Mouse (Mus musculus) stomach, embryonic 15.5 days (tissue): ENCODE measurements at regions not wholly inside any gene's neighbourhood (a gene's known extent, or its start where the extent isn't known, plus 50 kb on each side); places are given as distances from the start of the nearest gene placed in this dataset.

Experiments used
- ATAC-seq: fragments of 200-750 bp; cut with Nextera tagmentation; 2 replicates; pipeline ENCODE4 v1.8.0; 2017; ENCODE audit warnings: low read depth, moderate number of reproducible peaks, moderate TSS enrichment; ENCODE audit not compliant: insufficient read depth, low FRiP score
- H3K27ac ChIP-seq: fragments of 300-500 bp; sonication (generic); 2 replicates; pipeline ENCODE4 v1.5.1; 2015; ENCODE audit warnings: mild to moderate bottlenecking, inconsistent platforms
- H3K27me3 ChIP-seq: fragments of 300-500 bp; sonication (generic); replicated peaks from 2 replicates; pipeline ENCODE4 v1.6.1; 2015; ENCODE audit warnings: inconsistent platforms
- H3K36me3 ChIP-seq: fragments of 300-500 bp; sonication (generic); 2 replicates; pipeline ENCODE4 v1.6.1; 2015; ENCODE audit warnings: inconsistent platforms
- H3K4me1 ChIP-seq: fragments of 300-500 bp; sonication (generic); 2 replicates; pipeline ENCODE4 v1.6.1; 2015; ENCODE audit warnings: inconsistent platforms
- H3K4me2 ChIP-seq: fragments of 300-500 bp; sonication (generic); 2 replicates; pipeline ENCODE4 v1.6.1; 2015; ENCODE audit warnings: mild to moderate bottlenecking, inconsistent platforms
- H3K4me3 ChIP-seq: fragments of 300-500 bp; sonication (generic); replicated peaks from 2 replicates; pipeline ENCODE4 v1.5.1; 2015; ENCODE audit warnings: inconsistent platforms
- H3K9ac ChIP-seq: fragments of 300-500 bp; sonication (generic); 2 replicates; pipeline ENCODE4 v1.6.1; 2015; ENCODE audit warnings: inconsistent platforms
- H3K9me3 ChIP-seq: fragments of 300-500 bp; sonication (generic); 2 replicates; pipeline ENCODE4 v1.6.1; 2016; ENCODE audit warnings: inconsistent platforms
- WGBS: fragments of 180-500 bp; shearing (Covaris S2); methylation state at CpG from one replicate; pipeline ENCODE4 v1.1.7; 2015; 5-methylcytosine and 5-hydroxymethylcytosine counted together

DNA sequence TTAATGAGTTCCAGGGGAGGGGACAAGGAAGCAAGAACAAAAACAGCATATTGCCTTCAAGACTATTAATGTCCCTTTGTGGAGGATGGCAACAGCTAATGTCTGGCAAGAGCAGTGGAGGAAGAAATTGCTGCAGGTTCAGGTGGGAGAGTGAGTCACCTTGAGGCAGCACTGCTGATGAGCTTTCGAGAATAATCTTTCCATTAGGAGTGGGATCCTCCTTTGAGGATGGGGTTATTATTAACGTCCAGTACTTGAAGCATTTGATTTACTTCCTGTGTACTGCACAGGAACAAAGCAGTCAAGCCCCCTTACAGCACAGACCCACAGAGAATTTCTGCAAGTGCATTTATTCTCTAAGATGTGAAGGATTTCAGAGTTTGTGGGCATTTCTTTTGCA is 671.2 kb upstream of the Stxbp6 start:
- H3K9me3 ChIP-seq = no peaks in the 10 kb centered on the region
- ATAC-seq = no peak
- no peak overlapping the region for H3K27ac ChIP-seq
- H3K4me1 ChIP-seq = no peaks in the 10 kb centered on the region
- no peaks in the 10 kb centered on the region for H3K27me3 ChIP-seq
- no peak overlapping the region for H3K9ac ChIP-seq
- 43% methylated on average over 2 of the region's 2 CpGs for WGBS
- H3K4me2 ChIP-seq = no peak overlapping the region
- no peak overlapping the region for H3K4me3 ChIP-seq
- no peaks in the 10 kb centered on the region for H3K36me3 ChIP-seq

DNA sequence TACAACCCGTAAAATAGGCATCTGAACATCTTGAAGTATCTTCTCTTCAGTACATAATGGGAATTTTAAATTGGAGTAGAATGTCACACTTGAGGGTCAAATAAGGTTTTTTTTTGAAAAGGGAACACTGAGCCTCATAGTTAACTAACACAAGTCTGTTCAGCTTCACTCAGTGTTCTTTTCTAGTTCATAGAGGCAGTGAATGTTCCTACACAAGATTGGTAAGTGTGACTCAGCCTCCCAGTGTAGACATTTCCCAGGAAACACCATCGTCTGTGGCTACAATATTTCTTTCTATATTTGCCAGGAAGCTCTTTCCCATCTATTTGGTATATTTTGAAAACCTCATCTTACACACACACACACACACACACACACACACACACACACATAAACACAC is 670.1 kb upstream of the Stxbp6 start:
- H3K36me3 ChIP-seq = no peaks in the 10 kb centered on the region
- no peak for ATAC-seq

DNA sequence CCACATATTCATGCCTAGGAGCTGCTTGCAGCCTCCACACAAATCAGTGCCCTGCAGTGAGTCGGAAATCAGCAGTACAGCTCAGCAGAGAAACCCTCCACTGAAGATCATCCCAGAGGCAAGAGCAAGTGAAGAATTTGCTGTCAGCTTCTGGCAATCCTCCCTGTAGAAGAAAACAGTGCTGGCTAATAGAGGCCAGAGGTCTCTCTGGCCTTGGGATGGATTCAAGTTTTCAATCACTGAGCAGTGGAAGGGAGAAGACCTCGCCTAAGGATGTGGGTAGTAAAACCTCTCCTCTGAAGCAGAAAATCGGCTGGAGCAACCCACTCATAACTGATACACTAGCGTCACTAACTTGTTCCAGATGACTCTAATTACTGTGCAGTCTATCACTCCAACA is 659.2 kb upstream of the Stxbp6 start:
- no peaks in the 10 kb centered on the region for H3K9me3 ChIP-seq
- no peak overlapping the region for H3K9ac ChIP-seq
- H3K4me1 ChIP-seq = no peaks in the 10 kb centered on the region
- no peaks in the 10 kb centered on the region for H3K27me3 ChIP-seq
- WGBS = 46% methylated on average over 4 of the region's 4 CpGs
- H3K4me2 ChIP-seq = no peak overlapping the region
- H3K27ac ChIP-seq = no peak overlapping the region
- ATAC-seq = no peak
- no peak overlapping the region for H3K4me3 ChIP-seq
- no peaks in the 10 kb centered on the region for H3K36me3 ChIP-seq

More for the DNA sequence above, 670.1 kb upstream of the Stxbp6 start:
- Histone ChIP-seq H3K27me3 (no peaks in the 10 kb centered on the region), H3K4me2 (no peak overlapping the region), H3K9ac (no peak overlapping the region), H3K4me3 (no peak overlapping the region), H3K4me1 (no peaks in the 10 kb centered on the region), H3K9me3 (no peaks in the 10 kb centered on the region), H3K27ac (no peak overlapping the region)
- WGBS = 85% methylated on average over 2 of the region's 2 CpGs

DNA sequence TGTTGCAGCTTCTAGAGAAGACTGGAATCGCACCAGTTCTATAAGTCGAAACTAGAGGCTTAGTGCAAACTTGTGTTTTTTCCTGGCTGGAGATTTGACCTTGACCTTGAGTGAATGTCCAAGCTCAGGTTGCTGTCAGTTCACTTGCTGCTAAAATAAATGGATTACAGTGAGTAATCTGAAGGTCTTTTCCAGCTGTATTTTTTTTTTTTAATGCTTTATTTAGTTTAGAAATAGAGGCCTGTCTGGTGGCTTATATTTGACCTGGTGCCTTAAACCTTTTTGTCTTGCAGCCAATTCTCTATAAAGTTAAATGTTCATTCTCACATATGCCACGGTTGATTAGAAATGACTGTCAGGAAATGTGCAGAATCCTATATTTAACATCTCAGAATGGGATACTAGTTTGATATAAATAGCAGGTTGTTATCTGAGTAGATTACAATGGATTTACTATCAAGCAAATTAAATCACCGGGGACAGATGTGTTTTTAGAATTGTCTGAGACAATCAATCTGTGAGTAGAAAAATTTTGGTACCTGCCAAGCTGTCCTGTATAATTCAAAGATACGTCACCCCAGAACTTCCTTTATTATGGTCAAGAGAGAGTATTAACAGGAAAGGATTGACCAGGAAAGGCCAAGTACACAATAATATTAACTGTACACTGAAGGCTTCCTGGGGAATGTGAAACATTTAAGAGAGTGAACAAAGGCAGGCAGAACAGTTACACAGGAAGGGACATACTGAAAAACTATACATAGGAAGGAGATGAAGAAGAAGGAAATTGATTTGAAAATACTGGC is 650.3 kb upstream of the Stxbp6 start:
- H3K27me3 ChIP-seq = no peaks in the 10 kb centered on the region
- H3K27ac ChIP-seq = no peak overlapping the region
- H3K9me3 ChIP-seq = no peaks in the 10 kb centered on the region
- no peak overlapping the region for H3K4me2 ChIP-seq
- H3K36me3 ChIP-seq = no peaks in the 10 kb centered on the region
- WGBS = 48% methylated on average over 5 of the region's 5 CpGs
- H3K4me1 ChIP-seq = no peaks in the 10 kb centered on the region
- no peak for ATAC-seq
- H3K4me3 ChIP-seq = no peak overlapping the region
- no peak overlapping the region for H3K9ac ChIP-seq

DNA sequence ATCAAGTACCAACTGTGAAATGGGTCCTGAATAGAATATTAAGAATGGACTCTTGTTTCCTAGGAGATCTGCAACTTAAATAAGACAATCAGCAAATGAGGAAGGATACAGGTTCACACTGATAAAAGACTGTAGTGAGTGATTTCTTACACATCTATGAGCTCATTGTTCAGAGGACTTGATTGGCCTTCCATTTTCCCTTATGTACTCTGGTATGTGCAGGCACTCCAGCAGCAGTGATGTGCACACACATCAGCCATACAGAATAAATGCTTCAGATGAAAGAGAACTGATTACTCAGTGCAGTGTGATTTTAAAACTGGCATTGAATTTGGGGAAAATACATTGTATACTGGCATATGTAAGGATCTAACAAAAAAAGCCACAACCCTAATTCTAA is 636.8 kb upstream of the Stxbp6 start:
- H3K4me1 ChIP-seq = no peaks in the 10 kb centered on the region
- no peak overlapping the region for H3K9ac ChIP-seq
- H3K4me3 ChIP-seq = no peak overlapping the region
- H3K36me3 ChIP-seq = no peaks in the 10 kb centered on the region
- no peak for ATAC-seq
- H3K27me3 ChIP-seq = no peaks in the 10 kb centered on the region
- no peak overlapping the region for H3K27ac ChIP-seq
- no peak overlapping the region for H3K4me2 ChIP-seq
- no peaks in the 10 kb centered on the region for H3K9me3 ChIP-seq

DNA sequence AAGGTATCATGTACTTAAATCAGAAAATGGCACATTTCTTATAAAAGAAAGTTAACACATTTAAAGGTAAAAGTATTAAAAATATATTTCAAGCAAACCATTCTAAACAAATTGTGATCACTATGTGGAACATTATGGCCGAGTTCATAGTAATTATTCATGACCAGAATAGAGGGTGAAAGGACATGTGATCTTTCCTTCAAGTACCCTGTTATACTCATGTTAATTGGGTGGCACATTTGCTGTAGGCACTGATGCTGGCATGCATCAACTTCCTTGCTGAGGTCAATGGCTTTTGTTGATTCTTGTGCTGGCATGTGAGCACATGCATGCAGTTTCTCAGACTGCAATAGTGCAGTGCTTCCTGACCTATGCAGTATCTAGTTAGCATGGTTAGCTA is 636.3 kb upstream of the Stxbp6 start:
- 71% methylated on average over 1 of the region's 1 CpGs for WGBS
- H3K27ac ChIP-seq = no peak overlapping the region
- no peak overlapping the region for H3K4me2 ChIP-seq
- H3K36me3 ChIP-seq = no peaks in the 10 kb centered on the region
- H3K9me3 ChIP-seq = no peaks in the 10 kb centered on the region
- H3K27me3 ChIP-seq = no peaks in the 10 kb centered on the region
- no peak overlapping the region for H3K9ac ChIP-seq
- no peak for ATAC-seq
- H3K4me1 ChIP-seq = no peaks in the 10 kb centered on the region
- H3K4me3 ChIP-seq = no peak overlapping the region

DNA sequence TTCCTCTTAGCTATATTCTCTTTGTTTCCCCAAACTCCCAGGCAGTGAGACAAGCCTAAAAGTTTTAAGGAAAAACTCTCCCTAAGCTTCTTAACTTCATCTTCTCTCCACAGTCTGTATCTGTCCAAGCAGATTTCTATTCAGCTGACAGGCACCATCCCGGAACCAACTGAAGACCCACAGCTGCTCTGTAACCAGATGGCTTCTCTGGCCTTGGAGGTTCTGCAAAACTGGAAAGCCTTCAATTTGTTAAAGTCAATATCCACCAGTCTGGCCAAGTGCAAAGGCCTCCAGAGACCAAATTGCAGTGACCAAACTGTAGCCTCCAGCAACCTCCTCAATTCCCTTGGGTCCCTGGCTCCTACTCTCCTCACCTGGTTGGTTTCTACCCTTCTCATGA is 614.8 kb upstream of the Stxbp6 start:
- H3K9me3 ChIP-seq = no peaks in the 10 kb centered on the region
- H3K4me3 ChIP-seq = no peak overlapping the region
- H3K27me3 ChIP-seq = no peaks in the 10 kb centered on the region
- H3K9ac ChIP-seq = no peak overlapping the region
- no peak overlapping the region; the same call in 1 of the 2 replicates for H3K27ac ChIP-seq
- ATAC-seq = no peak
- no peak overlapping the region for H3K4me2 ChIP-seq
- H3K4me1 ChIP-seq = no peaks in the 10 kb centered on the region
- no peaks in the 10 kb centered on the region for H3K36me3 ChIP-seq
- WGBS = 29% methylated on average over 1 of the region's 1 CpGs

DNA sequence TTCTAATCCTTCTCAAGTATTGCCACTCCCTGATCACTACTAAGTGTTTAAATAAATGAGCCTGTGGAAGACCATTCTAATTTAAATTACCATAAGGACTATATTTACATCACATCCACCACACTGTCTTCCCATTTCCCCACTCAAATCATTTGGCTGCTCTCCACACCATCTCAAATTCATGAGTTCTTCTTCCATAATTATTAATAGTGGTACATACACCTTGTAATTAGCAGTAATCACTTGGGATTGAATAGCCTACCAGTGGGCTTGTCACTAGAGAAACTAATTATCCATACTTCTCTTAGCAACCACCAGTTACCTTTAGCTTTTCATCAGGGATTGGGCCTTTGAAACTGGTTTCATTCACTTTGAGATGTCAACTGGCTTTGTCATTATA is 612.3 kb upstream of the Stxbp6 start:
- no peak overlapping the region for H3K27ac ChIP-seq
- H3K9me3 ChIP-seq = no peaks in the 10 kb centered on the region
- ATAC-seq = no peak
- no peak overlapping the region for H3K4me3 ChIP-seq
- no peaks in the 10 kb centered on the region for H3K36me3 ChIP-seq
- no peaks in the 10 kb centered on the region for H3K4me1 ChIP-seq
- no peaks in the 10 kb centered on the region for H3K27me3 ChIP-seq
- H3K9ac ChIP-seq = no peak overlapping the region
- H3K4me2 ChIP-seq = no peak overlapping the region

DNA sequence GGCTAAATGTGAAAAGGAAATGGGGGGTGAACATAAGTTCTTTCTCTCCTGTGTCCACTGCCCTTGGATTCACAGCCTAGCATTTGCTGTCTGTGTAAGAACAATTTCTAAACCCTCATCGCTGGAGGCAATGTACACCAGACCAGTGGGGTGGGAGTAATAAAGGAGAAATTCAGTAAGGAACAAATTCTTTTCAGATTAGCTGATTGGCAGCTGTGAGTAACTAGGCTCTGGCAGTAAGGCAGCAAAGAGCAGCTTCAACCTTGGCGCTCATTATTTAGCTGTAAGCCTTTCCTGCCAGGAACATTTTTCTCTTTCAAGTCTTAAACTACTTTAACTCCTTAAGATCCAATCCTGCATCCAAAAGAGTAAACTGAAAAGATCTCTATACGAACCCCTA is 597.9 kb upstream of the Stxbp6 start:
- no peak overlapping the region for H3K9ac ChIP-seq
- no peaks in the 10 kb centered on the region for H3K9me3 ChIP-seq
- H3K27me3 ChIP-seq = no peaks in the 10 kb centered on the region
- ATAC-seq = no peak
- 49% methylated on average over 3 of the region's 3 CpGs for WGBS
- H3K36me3 ChIP-seq = no peaks in the 10 kb centered on the region
- no peak overlapping the region for H3K27ac ChIP-seq
- no peaks in the 10 kb centered on the region for H3K4me1 ChIP-seq
- no peak overlapping the region for H3K4me2 ChIP-seq
- no peak overlapping the region for H3K4me3 ChIP-seq

DNA sequence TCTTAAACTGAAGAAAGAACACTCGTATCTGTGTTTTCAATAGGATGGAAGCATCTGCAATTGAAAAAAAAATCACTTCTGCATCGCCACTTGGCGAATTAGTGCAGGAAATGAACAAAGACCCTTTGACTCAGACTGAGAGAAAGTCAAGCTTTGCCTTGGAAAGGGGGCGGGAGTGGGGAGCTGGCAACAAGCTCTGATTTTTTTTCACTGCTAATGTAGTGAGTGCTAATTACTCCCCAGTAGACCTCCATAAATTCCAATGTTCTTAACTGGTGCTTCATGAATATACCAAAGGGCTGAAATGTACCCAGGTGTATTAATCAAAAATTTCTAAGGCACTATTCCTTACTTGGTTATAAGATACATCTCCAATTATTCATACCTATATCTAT is 597.0 kb upstream of the Stxbp6 start:
- Histone ChIP-seq H3K27ac (no peak overlapping the region), H3K9me3 (no peaks in the 10 kb centered on the region), H3K4me3 (no peak overlapping the region), H3K36me3 (no peaks in the 10 kb centered on the region), H3K9ac (no peak overlapping the region), H3K4me1 (no peaks in the 10 kb centered on the region), H3K27me3 (no peaks in the 10 kb centered on the region), H3K4me2 (no peak overlapping the region)
- no peak for ATAC-seq
- WGBS = 55% methylated on average over 4 of the region's 4 CpGs

DNA sequence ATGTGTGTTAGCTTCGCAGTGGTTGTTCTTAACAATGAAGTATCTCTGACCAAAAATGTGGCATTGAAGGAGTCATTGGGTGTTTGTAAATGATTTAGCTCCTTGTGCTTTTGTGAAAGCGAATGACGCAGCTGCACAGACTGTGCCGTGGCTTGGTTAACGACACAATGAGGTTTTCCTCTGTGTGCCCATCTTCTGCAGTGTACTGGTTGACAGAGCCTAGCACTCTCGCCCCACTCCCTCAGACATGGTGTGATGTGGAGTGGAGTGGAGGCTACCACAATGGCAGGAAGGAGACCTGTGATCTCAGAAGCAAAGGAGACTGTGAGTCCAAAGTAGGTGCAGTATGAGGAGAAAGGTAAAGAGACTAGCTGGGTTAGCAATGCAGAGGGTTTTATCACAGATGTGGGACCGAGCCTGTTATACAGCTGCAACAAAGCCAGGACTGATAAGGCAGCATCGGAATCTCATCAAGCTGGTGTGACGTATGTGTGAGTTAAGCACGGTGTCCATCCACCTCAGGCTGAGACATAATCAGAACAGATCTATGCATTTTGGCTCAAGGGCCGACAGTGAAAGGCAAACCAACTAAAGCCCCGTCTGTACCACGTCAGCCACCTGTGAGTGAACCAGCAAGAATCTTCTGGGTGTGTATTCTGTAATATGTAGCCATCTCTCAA is 596.5 kb upstream of the Stxbp6 start:
- Histone ChIP-seq H3K4me2 (no peak overlapping the region), H3K9me3 (no peaks in the 10 kb centered on the region), H3K4me1 (no peaks in the 10 kb centered on the region), H3K36me3 (no peaks in the 10 kb centered on the region), H3K9ac (no peak overlapping the region), H3K27ac (no peak overlapping the region), H3K4me3 (no peak overlapping the region), H3K27me3 (no peaks in the 10 kb centered on the region)
- WGBS = 71% methylated on average over 13 of the region's 13 CpGs
- ATAC-seq = no peak

DNA sequence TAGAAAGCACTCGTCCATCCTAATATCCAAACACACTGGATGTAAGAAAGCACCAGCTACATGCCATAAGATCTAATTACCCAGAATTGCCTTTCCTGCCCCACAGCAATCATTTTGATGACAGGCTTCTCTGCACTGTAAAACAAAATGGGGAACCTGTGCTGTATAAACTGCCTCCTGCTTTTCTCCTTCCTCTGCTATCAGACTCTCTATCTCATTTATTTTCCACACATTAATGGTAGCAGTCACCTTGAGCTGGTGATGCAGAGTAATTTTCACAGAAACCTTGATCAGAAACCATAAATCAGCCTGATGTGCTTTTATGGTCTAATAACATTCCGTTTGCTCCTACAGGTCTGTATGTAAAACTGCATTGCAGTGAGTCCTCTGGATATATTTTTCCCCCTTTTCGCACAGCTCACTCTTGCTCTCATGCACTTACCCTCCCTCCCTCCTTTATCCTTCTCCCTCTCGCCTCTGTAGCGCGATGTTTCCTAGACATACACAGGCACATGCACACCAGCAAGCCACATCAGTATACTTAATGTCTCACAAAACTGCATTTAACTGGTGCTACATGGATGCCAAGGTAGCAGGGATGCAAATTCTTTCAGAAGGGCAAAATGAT is 595.9 kb upstream of the Stxbp6 start:
- no peaks in the 10 kb centered on the region for H3K27me3 ChIP-seq
- H3K9ac ChIP-seq = no peak overlapping the region
- H3K36me3 ChIP-seq = no peaks in the 10 kb centered on the region
- no peak overlapping the region for H3K27ac ChIP-seq
- no peak for ATAC-seq
- no peaks in the 10 kb centered on the region for H3K4me1 ChIP-seq
- WGBS = 66% methylated on average over 6 of the region's 6 CpGs
- H3K4me3 ChIP-seq = no peak overlapping the region
- H3K9me3 ChIP-seq = no peaks in the 10 kb centered on the region
- H3K4me2 ChIP-seq = no peak overlapping the region
